Mouse (Mus musculus) kidney, adult 2 months (tissue): ENCODE results near the gene Gm28374. TPM values are rescaled to one million over a fixed set of nuclear protein-coding genes. Genes with fewer than 3 reads are reported as not detected.
A peak's percentile ranks its signal among the peaks of the same experiment; 100 is the strongest.

Experiments used
- DNase-seq: peaks from one replicate; pipeline ENCODE4 v3.0.0; 2021
- H3K27ac ChIP-seq: fragments of 200-500 bp; 2 replicates; pipeline ENCODE4 v1.5.1; 2012; ENCODE audit warnings: low read depth, low read length, control low read depth, inconsistent platforms; ENCODE audit not compliant: insufficient read depth
- H3K27me3 ChIP-seq: fragments of 200-500 bp; replicated peaks from 2 replicates; pipeline ENCODE4 v1.6.1; 2012; ENCODE audit warnings: mild to moderate bottlenecking, moderate library complexity, low read length, inconsistent platforms; ENCODE audit not compliant: control insufficient read depth, insufficient read depth
- H3K36me3 ChIP-seq: fragments of 200-500 bp; 2 replicates; pipeline ENCODE4 v1.6.1; 2012; ENCODE audit warnings: mild to moderate bottlenecking, moderate library complexity, low read length, inconsistent platforms; ENCODE audit not compliant: control insufficient read depth, insufficient read depth
- H3K4me1 ChIP-seq: fragments of 200-500 bp; 2 replicates; pipeline ENCODE4 v1.6.1; 2011; ENCODE audit warnings: low read length; ENCODE audit not compliant: control insufficient read depth, insufficient read depth
- H3K4me3 ChIP-seq: fragments of 200-500 bp; 2 replicates; pipeline ENCODE4 v1.5.1; 2011; ENCODE audit warnings: mild to moderate bottlenecking, low read depth, low read length, control low read depth; ENCODE audit not compliant: insufficient read depth
- CTCF ChIP-seq: fragments of 200-500 bp; conservative IDR thresholded peaks from 2 replicates; pipeline ENCODE4 v1.5.1; 2011; ENCODE audit warnings: low read depth, mild to moderate bottlenecking, control low read depth, low read length, moderate library complexity, mixed read lengths; ENCODE audit not compliant: insufficient read depth, insufficient read length
- POLR2A ChIP-seq: fragments of 200-500 bp; IDR thresholded peaks from one replicate; pipeline ENCODE4 v1.6.1; 2011; ENCODE audit warnings: low read depth, low read length, control low read depth
- WGBS: fragments of 180-500 bp; shearing (Covaris S2); methylation state at CpG from one replicate; pipeline ENCODE4 v1.1.7; 2018; 5-methylcytosine and 5-hydroxymethylcytosine counted together
- polyA plus RNA-seq: library from polyadenylated mRNA; depleted of rRNA; stranded (reverse); fragments of >200 nt; gene quantifications from 2 replicates; pipeline ENCODE4 v1.2.3, GENCODE M21; 2012

Gm28374 gene
- polyA plus RNA-seq, 1 experiment = not detected

DNA sequence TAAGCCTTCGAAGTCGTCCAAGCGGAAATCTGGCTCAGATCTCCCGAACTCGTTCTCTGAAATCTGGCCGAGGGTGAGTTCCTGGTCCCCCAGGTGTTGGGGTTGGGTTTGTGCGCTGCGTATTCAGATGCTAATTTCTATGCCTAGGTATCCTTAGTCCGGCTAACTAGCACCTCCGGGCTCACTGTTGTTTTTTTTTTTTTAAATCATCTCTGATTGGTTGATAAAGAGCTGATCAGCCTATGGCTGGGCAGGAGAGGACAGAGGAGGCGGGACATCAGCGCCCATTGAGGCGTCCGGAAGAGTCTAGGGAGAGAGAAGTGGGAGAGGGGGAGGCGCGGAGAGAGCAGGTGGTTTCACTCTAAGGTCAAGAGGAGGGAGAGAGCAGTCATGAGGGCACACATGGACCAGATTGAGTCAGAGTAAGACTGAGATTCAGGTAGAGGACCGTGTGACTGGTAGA, 3.4 kb upstream of the Gm28374 start:
- H3K4me1 ChIP-seq = no peaks in the 10 kb centered on the region; the same call in 1 of the 2 replicates
- WGBS = under 1% methylated on average over 17 of the region's 17 CpGs
- no peak overlapping the region for H3K27ac ChIP-seq
- no peaks in the 10 kb centered on the region for H3K36me3 ChIP-seq
- no peaks in the 10 kb centered on the region for H3K27me3 ChIP-seq
- peak overlapping the region; percentile 44 for H3K4me3 ChIP-seq
- DNase-seq = peak; percentile 68
- TF ChIP-seq CTCF (no peak), POLR2A (no peak)

DNA sequence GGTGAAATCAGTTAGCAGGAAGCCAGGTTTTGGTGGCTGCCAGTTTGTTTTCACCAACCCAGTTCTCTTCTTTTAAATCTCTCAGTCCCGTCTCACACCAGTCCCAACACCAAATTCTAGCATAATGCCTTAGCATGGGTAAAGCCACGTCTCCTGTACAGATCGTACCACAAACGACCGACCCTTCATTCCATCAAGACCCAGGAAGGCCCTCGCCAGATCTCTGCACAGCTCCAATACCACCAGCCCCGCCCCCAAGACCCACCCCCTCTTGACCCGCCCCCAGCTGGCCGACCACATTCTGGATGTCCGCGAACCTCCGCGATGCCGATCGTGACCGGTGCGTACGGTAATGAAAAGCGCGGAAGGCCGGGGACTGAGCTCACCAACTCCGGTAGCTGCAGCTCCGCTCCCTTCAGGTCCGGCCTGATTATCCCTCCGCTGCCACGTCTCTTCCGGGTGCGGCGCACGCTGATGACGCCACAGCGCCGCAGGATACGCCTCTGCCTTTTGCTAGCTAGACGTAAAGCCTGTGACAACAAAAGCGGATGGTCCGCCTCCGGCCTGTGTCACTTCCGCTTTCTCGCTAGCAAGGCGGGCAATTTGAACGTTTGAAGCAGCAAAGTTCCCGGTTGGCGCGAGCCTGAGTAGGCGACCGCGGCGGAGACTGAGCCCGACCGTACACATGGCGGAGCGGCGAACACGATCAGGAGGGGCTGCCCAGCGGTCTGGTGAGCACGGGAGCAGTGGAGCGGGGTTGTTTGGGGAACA, 2.6 kb upstream of the Gm28374 start, which contains the start of the genes Zfpl1 and Cdca5:
Zfpl1 (minus strand) TSS at position 479 of the 771 bp plus-strand sequence.
Cdca5 (plus strand) TSS at position 506 of the 771 bp plus-strand sequence.
- Histone ChIP-seq H3K36me3 (no peaks in the 10 kb centered on the region), H3K27ac (no peak within 1 kb of the TSS), H3K4me3 (peak within 1 kb of the TSS; percentile 66), H3K4me1 (no peaks in the 10 kb centered on the region; the same call in 1 of the 2 replicates), H3K27me3 (no peaks in the 10 kb centered on the region)
- TF ChIP-seq POLR2A (peak; percentile 58), CTCF (no peak)
- DNase-seq = peak; percentile 98
- WGBS = under 1% methylated on average over 58 of the region's 58 CpGs

DNA sequence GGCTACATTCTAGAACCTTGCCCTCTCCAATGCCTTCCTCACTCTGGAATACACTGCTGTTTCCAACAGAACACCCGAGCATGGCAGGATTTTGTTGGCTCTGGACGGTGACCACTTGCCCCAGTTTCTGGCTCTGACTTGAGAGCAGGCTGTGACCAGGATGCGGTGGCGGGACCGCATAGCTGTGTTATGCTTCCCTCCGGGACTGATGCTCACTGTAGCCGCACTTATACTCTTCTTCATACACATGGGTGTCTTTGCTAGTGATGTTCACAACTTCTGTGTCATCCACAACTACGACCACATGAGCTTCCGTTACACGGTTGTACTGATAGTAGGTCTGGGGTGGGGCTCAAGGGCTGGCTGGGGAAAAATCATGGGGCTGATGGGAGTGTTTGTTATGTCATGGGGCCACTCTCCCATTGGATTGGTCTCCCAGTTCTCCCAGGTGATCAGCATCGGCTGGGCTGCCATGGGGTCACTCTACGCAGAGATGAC, 2.0 kb downstream of the Gm28374 start, which contains the start of gene Tmem262:
Tmem262 (plus strand) TSS at position 51 of the 498 bp plus-strand sequence.
- no peak for DNase-seq
- no peak within 1 kb of the TSS for H3K4me3 ChIP-seq
- TF ChIP-seq POLR2A = no peak
- no peak for TF ChIP-seq CTCF
- H3K36me3 ChIP-seq = no peaks in the 10 kb centered on the region
- WGBS = 91% methylated on average over 12 of the region's 12 CpGs
- H3K27me3 ChIP-seq = no peaks in the 10 kb centered on the region
- no peak within 1 kb of the TSS for H3K27ac ChIP-seq
- H3K4me1 ChIP-seq = peaks cover 5% of the 10 kb centered on the region

DNA sequence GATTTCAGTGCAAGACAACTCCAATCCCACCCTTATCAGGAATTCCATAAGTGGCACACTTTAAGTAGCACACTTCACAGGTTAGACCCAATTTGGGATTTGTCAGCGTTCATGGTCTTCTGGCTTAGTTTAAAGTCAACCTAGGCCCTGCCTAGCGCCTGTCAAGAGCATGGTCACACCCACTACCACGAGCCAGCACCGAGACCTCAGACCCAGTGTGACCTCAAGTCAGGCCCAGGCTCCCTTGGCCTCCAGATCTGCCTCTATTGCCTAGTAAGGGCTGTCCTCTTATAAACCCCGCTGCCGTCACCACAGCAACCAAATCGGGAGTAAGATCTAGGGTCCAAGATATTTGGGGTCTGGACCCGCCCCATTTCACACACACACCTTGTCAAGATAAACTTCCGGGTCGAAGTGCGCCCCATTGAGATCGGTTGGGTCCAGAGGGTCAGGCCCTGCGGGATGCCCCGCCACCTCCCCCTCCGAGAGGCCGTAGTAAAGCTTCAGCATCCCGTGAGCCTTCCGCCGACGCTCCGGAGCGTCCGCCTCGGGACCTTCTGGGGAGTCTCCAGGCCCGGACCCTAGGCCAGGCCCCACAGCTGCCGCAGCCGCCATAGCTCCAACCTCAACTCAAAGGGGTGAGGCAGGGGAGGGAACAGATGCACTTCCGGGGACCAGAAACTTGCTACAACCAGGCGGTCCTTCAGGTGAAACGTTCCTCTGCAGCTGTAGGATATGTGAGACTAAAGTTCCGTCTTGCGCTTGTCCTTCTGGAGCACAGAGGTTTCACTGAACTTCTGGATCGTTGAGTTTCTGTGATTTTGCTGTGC, 5.3 kb downstream of the Gm28374 start, which contains the start of gene Vps51:
Vps51 (minus strand) TSS at position 668 of the 830 bp plus-strand sequence.
- under 1% methylated on average over 33 of the region's 33 CpGs for WGBS
- DNase-seq = peak; percentile 95
- Histone ChIP-seq H3K27me3 (no peaks in the 10 kb centered on the region), H3K36me3 (no peaks in the 10 kb centered on the region), H3K4me3 (peak within 1 kb of the TSS; percentile 73), H3K27ac (peak within 1 kb of the TSS; percentile 61), H3K4me1 (peaks cover 5% of the 10 kb centered on the region)
- TF ChIP-seq POLR2A (no peak), CTCF (no peak)

DNA sequence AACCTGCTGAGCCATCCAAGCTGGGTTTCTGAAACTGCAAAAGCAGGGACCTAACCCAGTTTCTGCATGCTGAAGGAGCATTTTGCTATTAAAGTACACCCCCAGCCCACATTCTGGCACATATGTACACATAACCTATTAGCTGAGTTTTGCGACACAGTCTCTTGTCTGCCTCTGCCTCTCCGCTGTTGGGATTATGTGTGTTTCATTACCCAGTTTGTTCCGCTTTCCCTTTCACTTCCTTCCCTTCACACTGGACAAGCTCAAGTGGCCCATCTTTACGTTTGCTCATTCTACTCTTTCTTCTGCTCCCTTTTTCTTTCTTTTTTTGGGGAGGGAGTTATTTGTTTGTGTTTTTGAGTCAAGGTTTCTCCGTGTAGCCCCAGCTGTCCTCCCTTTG, 8.2 kb downstream of the Gm28374 start:
- no peak for DNase-seq
- TF ChIP-seq CTCF = no peak
- no peak for TF ChIP-seq POLR2A
- WGBS = 93% methylated on average over 5 of the region's 5 CpGs
- H3K4me3 ChIP-seq = no peak overlapping the region
- H3K27ac ChIP-seq = no peak overlapping the region
- H3K36me3 ChIP-seq = no peaks in the 10 kb centered on the region; the same call in 1 of the 2 replicates
- no peaks in the 10 kb centered on the region for H3K27me3 ChIP-seq
- H3K4me1 ChIP-seq = peaks cover 5% of the 10 kb centered on the region

DNA sequence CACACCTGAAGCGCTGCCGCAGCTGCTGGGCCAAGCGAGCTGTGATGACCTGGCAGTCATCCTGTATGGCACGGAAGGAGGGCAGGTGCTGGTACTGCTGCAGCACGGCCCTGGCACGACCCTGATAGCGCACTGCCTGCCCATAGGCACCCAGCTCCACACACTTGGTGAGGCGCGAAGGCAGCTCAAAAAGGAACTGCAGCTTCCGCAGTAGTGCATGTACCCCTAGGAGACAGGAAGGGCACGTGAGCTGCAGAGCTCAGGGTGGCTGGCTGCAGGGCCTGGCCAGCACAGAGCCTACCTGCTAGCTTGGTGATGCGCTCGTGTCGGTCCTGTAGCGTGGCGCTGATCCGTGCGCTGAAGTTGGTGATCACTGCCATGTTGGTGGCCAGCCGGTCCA, 10.8 kb downstream of the Gm28374 start:
- no peak for DNase-seq
- TF ChIP-seq CTCF = no peak
- TF ChIP-seq POLR2A = no peak
- Histone ChIP-seq H3K4me1 (peaks cover 11% of the 10 kb centered on the region), H3K27me3 (no peaks in the 10 kb centered on the region), H3K4me3 (no peak overlapping the region), H3K36me3 (no peaks in the 10 kb centered on the region; the same call in 1 of the 2 replicates), H3K27ac (no peak overlapping the region)
- WGBS = 91% methylated on average over 19 of the region's 19 CpGs
